Mouse (Mus musculus): ENCODE data around the gene Bbof1. TPM values are rescaled to one million over a fixed set of nuclear protein-coding genes. Genes with fewer than 3 reads are reported as not detected.

Bbof1 gene
- polyA plus RNA-seq, 1 experiment from 2014 or later = 0.96 TPM

DNA sequence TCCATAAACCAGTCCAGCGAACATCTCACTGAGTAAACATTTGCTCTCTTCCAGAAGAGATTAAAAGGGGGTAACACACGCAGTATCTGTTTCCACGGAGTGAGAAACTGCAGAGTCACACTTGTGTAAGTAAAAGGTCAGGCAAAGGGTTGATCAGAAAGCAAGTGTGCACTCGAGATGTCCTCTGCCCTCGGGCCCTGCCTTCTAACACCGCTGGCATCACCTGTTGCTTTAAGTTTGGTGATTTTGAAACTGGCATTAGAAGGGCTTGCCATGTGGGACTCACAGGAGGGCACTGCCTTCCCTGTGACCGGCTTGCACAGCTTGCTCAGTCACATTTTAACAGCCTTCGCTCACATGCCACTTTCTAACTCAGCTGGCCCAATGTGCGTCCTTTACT lies 9.2 kb upstream of the Bbof1 start:
- Histone ChIP-seq H3K27ac (ENCODE audit: low read depth) (no peak overlapping the region), H3K27me3 (ENCODE audit: insufficient read depth, low read length) (no peaks in the 10 kb centered on the region), H3K9me3 (ENCODE audit: low read depth, low read length) (no peaks in the 10 kb centered on the region), H3K4me1 (ENCODE audit: insufficient read depth) (no peaks in the 10 kb centered on the region), H3K9ac (no peak overlapping the region), H3K4me2 (no peak overlapping the region), H3K4me3 (ENCODE audit: low read depth, low read length) (no peak overlapping the region), H3K36me3 (ENCODE audit: insufficient read depth) (no peaks in the 10 kb centered on the region)
- ATAC-seq (ENCODE audit: insufficient read depth) (no peak), DNase-seq (no peak)
- WGBS = 45% methylated on average over 9 of the region's 9 CpGs
- no peak for TF ChIP-seq CTCF (IDR thresholded peaks at IDR 0.05; ENCODE audit: low read depth)

GRCm38 (mm10) chr12:84400068-84400467 lies 8.8 kb upstream of the Bbof1 start:
- Histone ChIP-seq H3K27ac (ENCODE audit: low read depth) (no peak overlapping the region), H3K27me3 (ENCODE audit: insufficient read depth, low read length) (no peaks in the 10 kb centered on the region), H3K36me3 (ENCODE audit: insufficient read depth) (no peaks in the 10 kb centered on the region), H3K4me3 (ENCODE audit: low read depth, low read length) (no peak overlapping the region), H3K9ac (no peak overlapping the region), H3K4me1 (ENCODE audit: insufficient read depth) (no peaks in the 10 kb centered on the region), H3K9me3 (ENCODE audit: low read depth, low read length) (no peaks in the 10 kb centered on the region), H3K4me2 (no peak overlapping the region)
- no peak for DNase-seq
- TF ChIP-seq CTCF (IDR thresholded peaks at IDR 0.05; ENCODE audit: low read depth) = no peak
- WGBS = 68% methylated on average over 3 of the region's 3 CpGs
- no peak for ATAC-seq (ENCODE audit: insufficient read depth)

- no peak for DNase-seq
These were observed 8.2 kb upstream of the Bbof1 start for GRCm38 (mm10) chr12:84400653-84401052.

GRCm38 (mm10) chr12:84402923-84403322 lies 5.9 kb upstream of the Bbof1 start:
- no peak overlapping the region for H3K9ac ChIP-seq
- H3K9me3 ChIP-seq (ENCODE audit: low read depth, low read length) = no peaks in the 10 kb centered on the region
- peaks cover 3% of the 10 kb centered on the region; the same call in 1 of the 2 replicates for H3K4me1 ChIP-seq (ENCODE audit: insufficient read depth)
- no peaks in the 10 kb centered on the region for H3K27me3 ChIP-seq (ENCODE audit: insufficient read depth, low read length)
- no peak overlapping the region for H3K4me2 ChIP-seq
- ATAC-seq (ENCODE audit: insufficient read depth) (no peak), DNase-seq (no peak)
- 57% methylated on average over 9 of the region's 9 CpGs for WGBS
- H3K4me3 ChIP-seq (ENCODE audit: low read depth, low read length) = no peak overlapping the region
- H3K27ac ChIP-seq (ENCODE audit: low read depth) = no peak overlapping the region
- no peak for TF ChIP-seq CTCF (IDR thresholded peaks at IDR 0.05; ENCODE audit: low read depth)
- H3K36me3 ChIP-seq (ENCODE audit: insufficient read depth) = no peaks in the 10 kb centered on the region

More at GRCm38 (mm10) chr12:84400653-84401052, 8.2 kb upstream of the Bbof1 start:
- Histone ChIP-seq H3K27ac (ENCODE audit: low read depth) (no peak overlapping the region), H3K4me3 (ENCODE audit: low read depth, low read length) (no peak overlapping the region), H3K27me3 (ENCODE audit: insufficient read depth, low read length) (no peaks in the 10 kb centered on the region), H3K4me1 (ENCODE audit: insufficient read depth) (no peaks in the 10 kb centered on the region), H3K36me3 (ENCODE audit: insufficient read depth) (no peaks in the 10 kb centered on the region), H3K9ac (no peak overlapping the region), H3K4me2 (no peak overlapping the region), H3K9me3 (ENCODE audit: low read depth, low read length) (no peaks in the 10 kb centered on the region)
- no peak for ATAC-seq (ENCODE audit: insufficient read depth)
- 26% methylated on average over 3 of the region's 3 CpGs for WGBS
- no peak for TF ChIP-seq CTCF (IDR thresholded peaks at IDR 0.05; ENCODE audit: low read depth)

GRCm38 (mm10) chr12:84404541-84404940 lies 4.3 kb upstream of the Bbof1 start:
- ATAC-seq (ENCODE audit: insufficient read depth) (no peak), DNase-seq (no peak)
- H3K9me3 ChIP-seq (ENCODE audit: low read depth, low read length) = no peaks in the 10 kb centered on the region
- no peak overlapping the region for H3K4me3 ChIP-seq (ENCODE audit: low read depth, low read length)
- no peaks in the 10 kb centered on the region for H3K36me3 ChIP-seq (ENCODE audit: insufficient read depth)
- no peak for TF ChIP-seq CTCF (IDR thresholded peaks at IDR 0.05; ENCODE audit: low read depth)
- H3K4me1 ChIP-seq (ENCODE audit: insufficient read depth) = peaks cover 3% of the 10 kb centered on the region; the same call in 1 of the 2 replicates
- no peak overlapping the region for H3K4me2 ChIP-seq
- WGBS = 87% methylated on average over 6 of the region's 6 CpGs
- H3K27me3 ChIP-seq (ENCODE audit: insufficient read depth, low read length) = no peaks in the 10 kb centered on the region
- H3K27ac ChIP-seq (ENCODE audit: low read depth) = no peak overlapping the region
- no peak overlapping the region for H3K9ac ChIP-seq

GRCm38 (mm10) chr12:84407259-84407658 lies 1.6 kb upstream of the Bbof1 start:
- Histone ChIP-seq H3K9ac (no peak overlapping the region), H3K4me3 (ENCODE audit: low read depth, low read length) (no peak overlapping the region), H3K9me3 (ENCODE audit: low read depth, low read length) (no peaks in the 10 kb centered on the region), H3K36me3 (ENCODE audit: insufficient read depth) (no peaks in the 10 kb centered on the region), H3K27ac (ENCODE audit: low read depth) (no peak overlapping the region), H3K4me2 (no peak overlapping the region), H3K4me1 (ENCODE audit: insufficient read depth) (peaks cover 3% of the 10 kb centered on the region; the same call in 1 of the 2 replicates), H3K27me3 (ENCODE audit: insufficient read depth, low read length) (no peaks in the 10 kb centered on the region)
- DNase-seq (no peak), ATAC-seq (ENCODE audit: insufficient read depth) (no peak)
- WGBS = 54% methylated on average over 4 of the region's 4 CpGs
- TF ChIP-seq CTCF (IDR thresholded peaks at IDR 0.05; ENCODE audit: low read depth) = 0 out of 2 replicates have a peak, but pooled peaks have one; percentile 6

GRCm38 (mm10) chr12:84407874-84408818 lies 725 bp upstream of the Bbof1 start:
- TF ChIP-seq CTCF (IDR thresholded peaks at IDR 0.05; ENCODE audit: low read depth) = no peak
- 1% methylated on average over 46 of the region's 52 CpGs for WGBS
- Histone ChIP-seq H3K4me3 (ENCODE audit: low read depth, low read length) (peak overlapping the region; percentile 72), H3K27ac (ENCODE audit: low read depth) (peak overlapping the region; percentile 69), H3K9me3 (ENCODE audit: low read depth, low read length) (no peaks in the 10 kb centered on the region), H3K27me3 (ENCODE audit: insufficient read depth, low read length) (no peaks in the 10 kb centered on the region), H3K4me2 (peak overlapping the region; percentile 96), H3K9ac (peak overlapping the region; percentile 74), H3K4me1 (ENCODE audit: insufficient read depth) (peaks cover 3% of the 10 kb centered on the region; the same call in 1 of the 2 replicates), H3K36me3 (ENCODE audit: insufficient read depth) (no peaks in the 10 kb centered on the region)
- ATAC-seq (ENCODE audit: insufficient read depth) = peak; percentile 76
- DNase-seq = peak; percentile 39

Data from lung, embryonic 14.5 days (tissue).